Mouse (Mus musculus): ENCODE data around the gene Rnf39. TPM values are rescaled to one million over a fixed set of nuclear protein-coding genes. Genes with fewer than 3 reads are reported as not detected.

Gene Rnf39
- polyA plus RNA-seq, 1 experiment: 0.36 TPM

GRCm38 (mm10) chr17:36966875-36967274, 24.2 kb downstream of the Rnf39 start:
- WGBS: 84% methylated on average over 1 of the region's 1 CpGs

GRCm38 (mm10) chr17:36970316-36970890, 27.7 kb downstream of the Rnf39 start:
- no peaks in the 10 kb centered on the region for H3K4me1 ChIP-seq (ENCODE audit: control insufficient read depth, insufficient read depth, low read length)
- 89% methylated on average over 14 of the region's 14 CpGs for WGBS
- no peaks in the 10 kb centered on the region for H3K27me3 ChIP-seq (replicated peaks; ENCODE audit: control insufficient read depth, insufficient read depth, low read length)
- H3K27ac ChIP-seq (ENCODE audit: insufficient read depth, low read depth, low read length): no peak overlapping the region
- no peaks in the 10 kb centered on the region for H3K36me3 ChIP-seq (ENCODE audit: control insufficient read depth, insufficient read depth, low read length)
- TF ChIP-seq POLR2A (IDR thresholded peaks at IDR 0.05; ENCODE audit: low read depth, low read length): no peak
- no peak for TF ChIP-seq CTCF (conservative IDR thresholded peaks at IDR 0.05; ENCODE audit: insufficient read depth, insufficient read length, low read depth, low read length)
- H3K4me3 ChIP-seq (ENCODE audit: insufficient read depth, low read depth, low read length): no peak overlapping the region
- DNase-seq: no peak

More at GRCm38 (mm10) chr17:36966875-36967274, 24.2 kb downstream of the Rnf39 start:
- H3K27me3 ChIP-seq (replicated peaks; ENCODE audit: control insufficient read depth, insufficient read depth, low read length): no peaks in the 10 kb centered on the region
- no peak overlapping the region for H3K4me3 ChIP-seq (ENCODE audit: insufficient read depth, low read depth, low read length)
- no peak for DNase-seq
- no peak for TF ChIP-seq CTCF (conservative IDR thresholded peaks at IDR 0.05; ENCODE audit: insufficient read depth, insufficient read length, low read depth, low read length)
- TF ChIP-seq POLR2A (IDR thresholded peaks at IDR 0.05; ENCODE audit: low read depth, low read length): no peak
- no peaks in the 10 kb centered on the region for H3K4me1 ChIP-seq (ENCODE audit: control insufficient read depth, insufficient read depth, low read length)
- no peak overlapping the region for H3K27ac ChIP-seq (ENCODE audit: insufficient read depth, low read depth, low read length)
- no peaks in the 10 kb centered on the region; the same call in 1 of the 2 replicates for H3K36me3 ChIP-seq (ENCODE audit: control insufficient read depth, insufficient read depth, low read length)

GRCm38 (mm10) chr17:36971172-36971850, 28.6 kb downstream of the Rnf39 start:
- Histone ChIP-seq H3K27ac (ENCODE audit: insufficient read depth, low read depth, low read length) (no peak overlapping the region), H3K27me3 (replicated peaks; ENCODE audit: control insufficient read depth, insufficient read depth, low read length) (no peaks in the 10 kb centered on the region), H3K36me3 (ENCODE audit: control insufficient read depth, insufficient read depth, low read length) (no peaks in the 10 kb centered on the region), H3K4me3 (ENCODE audit: insufficient read depth, low read depth, low read length) (no peak overlapping the region), H3K4me1 (ENCODE audit: control insufficient read depth, insufficient read depth, low read length) (no peaks in the 10 kb centered on the region)
- DNase-seq: no peak
- WGBS: 90% methylated on average over 6 of the region's 6 CpGs
- TF ChIP-seq CTCF (conservative IDR thresholded peaks at IDR 0.05; ENCODE audit: insufficient read depth, insufficient read length, low read depth, low read length): no peak
- TF ChIP-seq POLR2A (IDR thresholded peaks at IDR 0.05; ENCODE audit: low read depth, low read length): no peak

- DNase-seq: no peak
- 73% methylated on average over 3 of the region's 3 CpGs for WGBS
- Histone ChIP-seq H3K4me3 (ENCODE audit: insufficient read depth, low read depth, low read length) (no peak overlapping the region), H3K27ac (ENCODE audit: insufficient read depth, low read depth, low read length) (no peak overlapping the region), H3K36me3 (ENCODE audit: control insufficient read depth, insufficient read depth, low read length) (no peaks in the 10 kb centered on the region), H3K4me1 (ENCODE audit: control insufficient read depth, insufficient read depth, low read length) (no peaks in the 10 kb centered on the region), H3K27me3 (replicated peaks; ENCODE audit: control insufficient read depth, insufficient read depth, low read length) (no peaks in the 10 kb centered on the region)
- TF ChIP-seq CTCF (conservative IDR thresholded peaks at IDR 0.05; ENCODE audit: insufficient read depth, insufficient read length, low read depth, low read length) (no peak), POLR2A (IDR thresholded peaks at IDR 0.05; ENCODE audit: low read depth, low read length) (no peak)
Observed at GRCm38 (mm10) chr17:36972791-36973190, 30.1 kb downstream of the Rnf39 start.

GRCm38 (mm10) chr17:36973271-36973787, 30.6 kb downstream of the Rnf39 start:
- no peak for DNase-seq
- TF ChIP-seq CTCF (conservative IDR thresholded peaks at IDR 0.05; ENCODE audit: insufficient read depth, insufficient read length, low read depth, low read length) (no peak), POLR2A (IDR thresholded peaks at IDR 0.05; ENCODE audit: low read depth, low read length) (no peak)
- Histone ChIP-seq H3K36me3 (ENCODE audit: control insufficient read depth, insufficient read depth, low read length) (no peaks in the 10 kb centered on the region), H3K4me1 (ENCODE audit: control insufficient read depth, insufficient read depth, low read length) (no peaks in the 10 kb centered on the region), H3K4me3 (ENCODE audit: insufficient read depth, low read depth, low read length) (no peak overlapping the region), H3K27ac (ENCODE audit: insufficient read depth, low read depth, low read length) (no peak overlapping the region), H3K27me3 (replicated peaks; ENCODE audit: control insufficient read depth, insufficient read depth, low read length) (no peaks in the 10 kb centered on the region)
- 50% methylated on average over 8 of the region's 8 CpGs for WGBS

- no peaks in the 10 kb centered on the region for H3K36me3 ChIP-seq (ENCODE audit: control insufficient read depth, insufficient read depth, low read length)
- H3K27ac ChIP-seq (ENCODE audit: insufficient read depth, low read depth, low read length): no peak within 1 kb of the TSS
- H3K27me3 ChIP-seq (replicated peaks; ENCODE audit: control insufficient read depth, insufficient read depth, low read length): no peaks in the 10 kb centered on the region
- H3K4me1 ChIP-seq (ENCODE audit: control insufficient read depth, insufficient read depth, low read length): peaks cover 4% of the 10 kb centered on the region; the same call in 1 of the 2 replicates
- DNase-seq: no peak
- TF ChIP-seq CTCF (conservative IDR thresholded peaks at IDR 0.05; ENCODE audit: insufficient read depth, insufficient read length, low read depth, low read length) (no peak), POLR2A (IDR thresholded peaks at IDR 0.05; ENCODE audit: low read depth, low read length) (no peak)
- 16% methylated on average over 18 of the region's 18 CpGs for whole genome bisulfite sequencing
- H3K4me3 ChIP-seq (ENCODE audit: insufficient read depth, low read depth, low read length): no peak within 1 kb of the TSS
Observed at GRCm38 (mm10) chr17:36981221-36981813, 38.6 kb downstream of the Rnf39 start, which contains the start of gene 2410137M14Rik. Gene 2410137M14Rik, minus strand, starts transcription at chr17:36981237.

GRCm38 (mm10) chr17:36981845-36982244, 39.1 kb downstream of the Rnf39 start:
- Histone ChIP-seq H3K27me3 (replicated peaks; ENCODE audit: control insufficient read depth, insufficient read depth, low read length) (no peaks in the 10 kb centered on the region), H3K4me3 (ENCODE audit: insufficient read depth, low read depth, low read length) (no peak overlapping the region), H3K36me3 (ENCODE audit: control insufficient read depth, insufficient read depth, low read length) (no peaks in the 10 kb centered on the region), H3K27ac (ENCODE audit: insufficient read depth, low read depth, low read length) (no peak overlapping the region), H3K4me1 (ENCODE audit: control insufficient read depth, insufficient read depth, low read length) (peaks cover 4% of the 10 kb centered on the region; the same call in 1 of the 2 replicates)
- no peak for DNase-seq
- 16% methylated on average over 4 of the region's 4 CpGs for WGBS
- TF ChIP-seq POLR2A (IDR thresholded peaks at IDR 0.05; ENCODE audit: low read depth, low read length): no peak

All from kidney, adult 2 months (tissue).